Mouse (Mus musculus) CH12.LX (cell line): ENCODE data around the gene Gm2a. TPM values are rescaled to one million over a fixed set of nuclear protein-coding genes. Genes with fewer than 3 reads are reported as not detected.

ENCODE experiments used
- DNase-seq: peaks from one replicate; pipeline ENCODE4 v3.0.0-alpha.2; 2013; ENCODE audit errors: extremely low read depth
- H3K27ac ChIP-seq: 2 replicates; pipeline ENCODE4 v1.5.1; 2012; ENCODE audit warnings: low read depth, mild to moderate bottlenecking, control low read depth, moderate library complexity; ENCODE audit not compliant: insufficient read depth
- H3K27me3 ChIP-seq: replicated peaks from 2 replicates; pipeline ENCODE3; 2012; ENCODE audit warnings: inconsistent platforms
- H3K36me3 ChIP-seq, 2 experiments: replicated peaks in 1 of 2; 2 replicates each; pipeline versions ENCODE3 to v1.6.1; 2012; ENCODE audit warnings: inconsistent platforms in 1 of 2, low read length in 1 of 2, mild to moderate bottlenecking in 1 of 2, mixed read lengths in 1 of 2, moderate library complexity in 1 of 2; ENCODE audit not compliant: control insufficient read depth in 1 of 2, insufficient read depth in 1 of 2
- H3K4me1 ChIP-seq, 2 experiments: 2 replicates each; pipeline ENCODE4 v1.6.1; 2012; ENCODE audit warnings: inconsistent platforms in 1 of 2, moderate library complexity in 1 of 2; ENCODE audit not compliant: insufficient read depth in 2 of 2, control insufficient read depth in 1 of 2
- H3K4me2 ChIP-seq: 2 replicates; pipeline ENCODE4 v1.6.1; 2012; ENCODE audit warnings: low read depth, mild to moderate bottlenecking, control low read depth; ENCODE audit not compliant: poor library complexity, insufficient read depth, severe bottlenecking
- H3K4me3 ChIP-seq, 3 experiments: fragments of 150-350 bp in 1 of 3; sonication (generic) in 1 of 3; replicated peaks in 1 of 3; 2 replicates each; pipeline versions ENCODE3 to v1.5.1; 2011 to 2012; ENCODE audit warnings: low read depth in 2 of 3, low read length in 2 of 3, mild to moderate bottlenecking in 2 of 3, moderate library complexity in 2 of 3, control low read depth in 1 of 3, improper control_type of control experiment in 1 of 3, inconsistent platforms in 1 of 3, mixed read lengths in 1 of 3; ENCODE audit not compliant: poor library complexity in 1 of 3
- H3K79me2 ChIP-seq: replicated peaks from 2 replicates; pipeline ENCODE4 v1.6.1; 2012; ENCODE audit warnings: mild to moderate bottlenecking, moderate library complexity; ENCODE audit not compliant: control insufficient read depth, poor library complexity, insufficient read depth, severe bottlenecking; ENCODE audit errors: extremely low read depth
- H3K9ac ChIP-seq: 2 replicates; pipeline ENCODE4 v1.6.1; 2012; ENCODE audit warnings: low read depth, mild to moderate bottlenecking, control low read depth, moderate library complexity; ENCODE audit not compliant: insufficient read depth
- H3K9me3 ChIP-seq: replicated peaks from 2 replicates; pipeline ENCODE3; 2012; ENCODE audit warnings: low read length, inconsistent platforms, mixed read lengths
- BHLHE40 ChIP-seq: IDR thresholded peaks from 2 replicates; pipeline ENCODE4 v1.6.1; 2011; ENCODE audit warnings: mild to moderate bottlenecking, low read depth, low read length, improper control_type of control experiment
- CHD1 ChIP-seq: IDR thresholded peaks from 2 replicates; pipeline ENCODE4 v1.6.1; 2012; ENCODE audit warnings: low read depth, low read length, improper control_type of control experiment, inconsistent platforms
- CHD2 ChIP-seq: IDR thresholded peaks from 2 replicates; pipeline ENCODE4 v1.6.1; 2011; ENCODE audit warnings: low read length, improper control_type of control experiment
- CTCF ChIP-seq, 2 experiments: IDR thresholded peaks in 1 of 2; conservative IDR thresholded peaks in 1 of 2; 2 replicates each; pipeline ENCODE4 v1.5.1; 2011 to 2012; ENCODE audit warnings: low read depth in 2 of 2, low read length in 2 of 2, improper control_type of control experiment in 1 of 2, inconsistent platforms in 1 of 2, mild to moderate bottlenecking in 1 of 2, moderate library complexity in 1 of 2
- E2F4 ChIP-seq: IDR thresholded peaks from 2 replicates; pipeline ENCODE4 v1.6.1; 2011; ENCODE audit warnings: low read depth, low read length, improper control_type of control experiment; ENCODE audit not compliant: insufficient replicate concordance
- ELF1 ChIP-seq: IDR thresholded peaks from 2 replicates; pipeline ENCODE4 v1.6.1; 2014; ENCODE audit warnings: low read depth, mild to moderate bottlenecking, inconsistent platforms, low read length, improper control_type of control experiment
- EP300 ChIP-seq: IDR thresholded peaks from 2 replicates; pipeline ENCODE4 v1.6.1; 2011; ENCODE audit warnings: low read length, improper control_type of control experiment
- ETS1 ChIP-seq: conservative IDR thresholded peaks from 2 replicates; pipeline ENCODE4 v1.6.1; 2012; ENCODE audit warnings: low read depth, mild to moderate bottlenecking, inconsistent platforms, low read length, improper control_type of control experiment, moderate library complexity
- GABPA ChIP-seq: IDR thresholded peaks from 2 replicates; pipeline ENCODE4 v1.6.1; 2012; ENCODE audit warnings: low read depth, low read length, improper control_type of control experiment, inconsistent platforms; ENCODE audit not compliant: insufficient replicate concordance
- HCFC1 ChIP-seq: IDR thresholded peaks from 2 replicates; pipeline ENCODE4 v1.6.1; 2012; ENCODE audit warnings: low read depth, mild to moderate bottlenecking, inconsistent platforms, low read length, improper control_type of control experiment
- IRF4 ChIP-seq: IDR thresholded peaks from 2 replicates; pipeline ENCODE4 v1.6.1; 2014; ENCODE audit warnings: low read depth, mild to moderate bottlenecking, inconsistent platforms, low read length, improper control_type of control experiment
- JUND ChIP-seq: conservative IDR thresholded peaks from 2 replicates; pipeline ENCODE4 v1.6.1; 2011; ENCODE audit warnings: low read depth, low read length, improper control_type of control experiment
- KAT2A ChIP-seq: IDR thresholded peaks from 2 replicates; pipeline ENCODE4 v1.6.1; 2012; ENCODE audit warnings: low read length, improper control_type of control experiment, inconsistent platforms; ENCODE audit not compliant: insufficient replicate concordance
- MAFK ChIP-seq: IDR thresholded peaks from 2 replicates; pipeline ENCODE4 v1.6.1; 2011; ENCODE audit warnings: low read length, improper control_type of control experiment; ENCODE audit not compliant: insufficient replicate concordance
- MXI1 ChIP-seq: IDR thresholded peaks from 2 replicates; pipeline ENCODE4 v1.6.1; 2011; ENCODE audit warnings: mild to moderate bottlenecking, low read depth, low read length, improper control_type of control experiment
- MYC ChIP-seq: IDR thresholded peaks from 2 replicates; pipeline ENCODE4 v1.6.1; 2011; ENCODE audit warnings: low read depth, mild to moderate bottlenecking, improper control_type of control experiment, low read length
- PAX5 ChIP-seq: IDR thresholded peaks from 2 replicates; pipeline ENCODE4 v1.6.1; 2012; ENCODE audit warnings: low read length, inconsistent platforms, mixed read lengths
- POLR2A ChIP-seq: IDR thresholded peaks from 2 replicates; pipeline ENCODE4 v1.6.1; 2011; ENCODE audit warnings: low read depth, mild to moderate bottlenecking, improper control_type of control experiment, low read length
- POLR2AphosphoS2 ChIP-seq: IDR thresholded peaks from 2 replicates; pipeline ENCODE4 v1.6.1; 2011; ENCODE audit warnings: low read depth, low read length, improper control_type of control experiment
- RCOR1 ChIP-seq: conservative IDR thresholded peaks from 2 replicates; pipeline ENCODE4 v1.6.1; 2012; ENCODE audit warnings: low read depth, mild to moderate bottlenecking, inconsistent platforms, low read length, improper control_type of control experiment
- SIN3A ChIP-seq: IDR thresholded peaks from 2 replicates; pipeline ENCODE4 v1.6.1; 2012; ENCODE audit warnings: low read length, improper control_type of control experiment, inconsistent platforms
- SMC3 ChIP-seq: IDR thresholded peaks from 2 replicates; pipeline ENCODE4 v1.6.1; 2011; ENCODE audit warnings: low read depth, low read length, improper control_type of control experiment
- TBP ChIP-seq: conservative IDR thresholded peaks from 2 replicates; pipeline ENCODE4 v1.6.1; 2011; ENCODE audit warnings: low read depth, low read length, improper control_type of control experiment
- UBTF ChIP-seq: IDR thresholded peaks from 2 replicates; pipeline ENCODE4 v1.6.1; 2012; ENCODE audit warnings: low read depth, mild to moderate bottlenecking, inconsistent platforms, low read length, improper control_type of control experiment, moderate library complexity
- USF1 ChIP-seq: IDR thresholded peaks from 2 replicates; pipeline ENCODE4 v1.6.1; 2014; ENCODE audit warnings: low read depth, mild to moderate bottlenecking, inconsistent platforms, low read length, improper control_type of control experiment
- USF2 ChIP-seq: conservative IDR thresholded peaks from 2 replicates; pipeline ENCODE4 v1.6.1; 2011; ENCODE audit warnings: low read depth, low read length, improper control_type of control experiment
- ZC3H11A ChIP-seq: IDR thresholded peaks from 2 replicates; pipeline ENCODE4 v1.6.1; 2012; ENCODE audit warnings: low read depth, mild to moderate bottlenecking, inconsistent platforms, low read length, improper control_type of control experiment
- ZKSCAN1 ChIP-seq: IDR thresholded peaks from 2 replicates; pipeline ENCODE4 v1.6.1; 2012; ENCODE audit warnings: low read depth, inconsistent platforms, low read length, improper control_type of control experiment, borderline replicate concordance
- ZNF384 ChIP-seq: IDR thresholded peaks from 2 replicates; pipeline ENCODE4 v1.6.1; 2012; ENCODE audit warnings: low read depth, low read length, improper control_type of control experiment, inconsistent platforms
- dilution Hi-C: fragments of 300-500 bp; cut with MboI; formaldehyde crosslinking; loops from 2 replicates; pipeline ENCODE4 v1.14.3; 2020; ENCODE audit warnings: low sequenced_read_pairs; ENCODE audit not compliant: extremely low pct_unique_long_range_greater_than_20kb, extremely low pct_ligation_motif_present
- in situ Hi-C: fragments of 300-500 bp; cut with MboI; formaldehyde crosslinking; loops from 3 replicates; pipeline ENCODE4 v1.14.3; 2019; ENCODE audit warnings: low sequenced_read_pairs, low pct_ligation_motif_present, low pct_unique_long_range_greater_than_20kb, mixed read lengths
- polyA plus RNA-seq: library from polyadenylated mRNA; unstranded; fragments of >175 nt; gene quantifications from 2 replicates; pipeline ENCODE4 v1.2.1, GENCODE M21; 2012; ENCODE audit warnings: low read depth; ENCODE audit not compliant: insufficient read length
- total RNA-seq, 2 experiments: library from RNA; depleted of rRNA; stranded (reverse); fragments of 300-350 nt in 1 of 2; fragments of >200 nt in 1 of 2; gene quantifications; 2 replicates each; pipeline ENCODE4 v1.2.3; 2012 to 2014

The Gm2a gene
- total and polyA plus RNA-seq, 3 experiments: 10.0 to 26.5 (median 25.6) TPM

- no peaks in the 10 kb centered on the region for H3K9me3 ChIP-seq
- H3K9ac ChIP-seq: no peak overlapping the region
- no peak overlapping the region for H3K4me3 ChIP-seq
- TF ChIP-seq ZNF384: no peak
- no peak for TF ChIP-seq KAT2A
- no peak for TF ChIP-seq USF1
- TF ChIP-seq RCOR1: no peak
- no peak for TF ChIP-seq ZKSCAN1
- no peak for TF ChIP-seq SIN3A
- no peak for TF ChIP-seq E2F4
- no peak for TF ChIP-seq JUND
- TF ChIP-seq MXI1: no peak
- TF ChIP-seq HCFC1: no peak
- TF ChIP-seq CTCF (conservative IDR thresholded peaks at IDR 0.05 in 1 of 2, IDR thresholded peaks at IDR 0.05 in 1 of 2; ENCODE audit: low read depth in 2 of 2, low read length in 2 of 2): no peak
- TF ChIP-seq PAX5: no peak
- TF ChIP-seq USF2: no peak
- TF ChIP-seq TBP: no peak
- TF ChIP-seq CHD2: no peak
- no peak for TF ChIP-seq POLR2A
- no peak for TF ChIP-seq GABPA
- no peaks in the 10 kb centered on the region for H3K27me3 ChIP-seq
- in situ Hi-C loops: no loop called here
- DNase-seq: no peak
- H3K4me2 ChIP-seq: no peak overlapping the region
- H3K27ac ChIP-seq: no peak overlapping the region
- H3K4me1 ChIP-seq: peaks cover 10 to 33% of the 10 kb centered on the region in 2 experiments
- H3K79me2 ChIP-seq: no peaks in the 10 kb centered on the region
- peaks cover 21 to 52% of the 10 kb centered on the region in 2 experiments for H3K36me3 ChIP-seq
- dilution Hi-C loops: no loop called here
Measured at GRCm38 (mm10) chr11:55110566-55111169, 12.8 kb downstream of the Gm2a start.

GRCm38 (mm10) chr11:55113209-55113860 lies 15.4 kb downstream of the Gm2a start:
- no peaks in the 10 kb centered on the region for H3K9me3 ChIP-seq
- no peaks in the 10 kb centered on the region for H3K79me2 ChIP-seq
- dilution Hi-C loops: no loop called here
- peaks cover 15 to 28% of the 10 kb centered on the region in 2 experiments for H3K36me3 ChIP-seq
- DNase-seq: peak; percentile 87
- H3K27ac ChIP-seq: peak overlapping the region; percentile 58
- H3K9ac ChIP-seq: peak overlapping the region; percentile 27; the same call in 1 of the 2 replicates
- no peaks in the 10 kb centered on the region for H3K27me3 ChIP-seq
- peak overlapping the region; percentile 48 for H3K4me2 ChIP-seq
- peaks cover 10 to 33% of the 10 kb centered on the region in 2 experiments for H3K4me1 ChIP-seq
- H3K4me3 ChIP-seq: peak overlapping the region in 1 of 3 experiments; percentile 19
- in situ Hi-C loops: no loop called here
- TF ChIP-seq ELF1: peak; percentile 73
- peak; percentile 89 for TF ChIP-seq CHD2
- TF ChIP-seq MAFK: no peak
- TF ChIP-seq ETS1: peak; percentile 51; the same call in 1 of the 2 replicates
- TF ChIP-seq CHD1: 0 out of 2 replicates have a peak, but pooled peaks have one; percentile 65
- TF ChIP-seq BHLHE40: peak; percentile 29; the same call in 1 of the 2 replicates
- peak; percentile 63; the same call in 1 of the 2 replicates for TF ChIP-seq POLR2AphosphoS2
- peak; percentile 87 for TF ChIP-seq IRF4
- peak; percentile 43; the same call in 1 of the 2 replicates for TF ChIP-seq EP300
- peak; percentile 75 for TF ChIP-seq POLR2A
- TF ChIP-seq SMC3: no peak; the same call in 1 of the 2 replicates
- no peak for TF ChIP-seq CTCF (conservative IDR thresholded peaks at IDR 0.05 in 1 of 2, IDR thresholded peaks at IDR 0.05 in 1 of 2; ENCODE audit: low read depth in 2 of 2, low read length in 2 of 2)
- TF ChIP-seq RCOR1: 0 out of 2 replicates have a peak, but pooled peaks have one; percentile 37
- TF ChIP-seq HCFC1: peak; percentile 65; the same call in 1 of the 2 replicates
- TF ChIP-seq GABPA: no peak
- no peak for TF ChIP-seq ZNF384
- peak; percentile 66; the same call in 1 of the 2 replicates for TF ChIP-seq UBTF
- TF ChIP-seq MYC: peak; percentile 81
- no peak for TF ChIP-seq ZC3H11A
- TF ChIP-seq TBP: no peak; the same call in none of the 2 replicates
- no peak for TF ChIP-seq JUND
